Mouse (Mus musculus) heart, adult 2 months (tissue): Measurements from ENCODE around the gene Csta1.

Experiments used
- CTCF ChIP-seq: fragments of 200-600 bp; IDR thresholded peaks from 2 replicates; pipeline ENCODE4 v1.8.1; 2022; ENCODE audit warnings: antibody characterized with exemption, mild to moderate bottlenecking, moderate library complexity
- EP300 ChIP-seq: fragments of 200-500 bp; IDR thresholded peaks from 2 replicates; pipeline ENCODE4 v1.6.1; 2011; ENCODE audit warnings: low read depth, low read length, control low read depth; ENCODE audit not compliant: insufficient read depth
- POLR2A ChIP-seq: fragments of 200-500 bp; IDR thresholded peaks from 2 replicates; pipeline ENCODE4 v1.6.1; 2011; ENCODE audit warnings: mild to moderate bottlenecking, low read depth, low read length, control low read depth; ENCODE audit not compliant: insufficient read depth

DNA sequence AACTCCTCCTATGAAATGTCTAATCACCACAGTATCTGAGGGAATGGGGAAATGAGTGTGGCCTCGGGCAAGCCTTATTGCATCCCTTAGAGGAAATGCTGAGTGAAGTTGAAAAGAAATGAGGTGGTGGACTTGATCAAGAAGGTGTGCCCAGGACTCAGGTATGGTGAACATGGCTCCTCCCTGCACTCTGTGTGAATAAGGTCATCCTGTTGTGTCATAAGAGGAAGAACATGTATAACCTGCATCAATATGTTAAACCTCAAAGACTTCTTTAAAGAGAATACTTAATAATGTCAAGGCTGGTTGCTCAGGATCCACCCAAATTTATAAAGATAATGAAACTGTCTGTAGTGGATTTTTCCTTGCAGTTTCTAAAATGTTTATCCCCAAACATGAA is at the start of gene Csta1:
- TF ChIP-seq CTCF = no peak
- no peak for TF ChIP-seq POLR2A
- no peak for TF ChIP-seq EP300
